Mouse (Mus musculus): ENCODE measurements at regions not wholly inside any gene's neighbourhood (a gene's known extent, or its start where the extent isn't known, plus 50 kb on each side); places are given as distances from the start of the nearest gene placed in this dataset.

DNA sequence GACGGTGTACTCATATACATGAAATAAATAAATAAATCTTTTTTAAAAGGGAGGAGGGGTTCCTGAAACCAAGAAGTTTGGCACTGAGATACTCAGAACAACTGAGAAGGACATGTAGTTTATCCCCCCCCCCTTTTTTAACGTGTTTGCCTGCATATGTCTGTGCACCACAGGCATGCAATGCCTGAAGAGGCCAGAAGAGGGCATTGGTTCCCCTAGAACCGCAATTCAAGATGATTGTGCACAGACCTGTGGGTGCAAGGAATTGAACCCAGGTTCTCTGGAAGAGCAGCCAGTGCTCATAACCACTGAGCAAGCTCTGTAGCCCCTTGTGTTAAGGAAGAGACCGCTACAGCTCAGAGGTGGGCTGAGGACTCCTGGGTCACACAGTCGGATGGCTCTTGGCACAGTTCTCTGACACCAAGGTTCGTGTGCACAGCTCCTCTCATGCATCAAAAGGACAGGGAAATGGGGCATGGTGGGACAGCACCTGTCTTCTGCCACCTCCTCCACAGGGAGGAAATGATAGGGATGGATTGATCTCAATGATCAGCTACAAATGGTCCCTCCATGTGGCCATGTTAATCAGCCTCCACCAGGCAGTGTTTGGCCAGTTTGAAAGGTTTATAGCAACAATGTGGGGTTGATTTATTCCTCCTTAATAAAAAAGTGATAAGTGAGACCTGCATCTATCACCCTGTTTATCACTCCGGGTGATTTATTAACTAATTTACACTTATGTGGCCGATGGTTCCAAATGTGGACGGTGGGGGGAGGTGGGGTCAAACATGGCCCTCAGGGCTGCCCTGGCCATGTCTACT is 58.5 kb upstream of the Top1 start:
- no peak for DNase-seq

DNA sequence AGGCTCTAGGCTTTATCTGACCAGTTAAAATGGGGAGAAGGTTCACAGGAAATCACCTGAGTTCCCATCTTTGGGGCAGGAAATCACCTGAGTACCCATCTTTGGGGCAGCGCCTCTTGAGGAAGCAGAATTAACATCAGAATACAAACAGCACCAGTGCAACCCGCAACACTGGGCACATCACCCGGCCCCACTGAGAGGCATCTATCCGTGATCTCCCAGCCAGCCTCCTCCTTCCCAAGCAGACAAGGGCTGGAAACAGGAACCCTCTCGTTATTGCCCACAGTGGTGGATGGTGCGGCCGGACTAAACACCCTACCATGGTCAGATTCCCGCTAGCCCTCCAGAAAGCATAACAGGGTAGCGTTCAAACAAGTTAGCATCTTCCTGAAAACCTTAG is 57.3 kb upstream of the Top1 start:
- DNase-seq = no peak

DNA sequence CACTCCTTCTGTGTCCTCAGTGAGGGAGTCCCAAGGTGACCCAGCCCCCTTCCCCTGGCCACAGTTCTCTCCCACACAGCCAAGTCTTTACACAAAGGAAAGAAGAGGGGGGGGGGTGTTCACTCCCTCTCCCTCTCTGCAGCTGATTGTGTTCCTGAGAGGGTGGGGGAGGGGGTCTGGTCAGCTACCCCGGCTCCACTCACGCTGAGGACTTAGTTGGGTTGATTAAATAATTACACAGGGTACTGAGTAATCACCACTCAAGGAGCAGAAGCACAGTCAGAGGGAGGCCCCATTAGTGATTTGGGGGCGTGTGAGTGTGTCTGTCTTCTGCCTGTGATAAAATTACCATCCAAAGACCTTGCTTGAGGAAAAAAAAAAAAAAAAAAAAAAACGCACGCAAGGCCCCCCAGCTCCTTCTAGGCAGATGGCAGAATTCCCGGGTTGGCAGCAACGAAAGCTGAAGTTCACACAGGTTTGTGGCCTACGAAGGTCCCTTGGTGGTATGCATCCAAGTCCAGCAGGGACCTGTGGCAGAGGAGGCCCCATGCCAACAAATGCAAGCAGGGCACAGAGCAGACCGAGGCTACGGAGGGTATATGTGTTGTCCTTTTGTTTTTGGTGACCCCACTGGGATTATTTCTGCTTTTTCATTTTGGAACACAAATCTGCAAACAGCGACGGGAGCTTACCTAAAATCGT is 55.3 kb upstream of the Top1 start:
- DNase-seq = no peak

DNA sequence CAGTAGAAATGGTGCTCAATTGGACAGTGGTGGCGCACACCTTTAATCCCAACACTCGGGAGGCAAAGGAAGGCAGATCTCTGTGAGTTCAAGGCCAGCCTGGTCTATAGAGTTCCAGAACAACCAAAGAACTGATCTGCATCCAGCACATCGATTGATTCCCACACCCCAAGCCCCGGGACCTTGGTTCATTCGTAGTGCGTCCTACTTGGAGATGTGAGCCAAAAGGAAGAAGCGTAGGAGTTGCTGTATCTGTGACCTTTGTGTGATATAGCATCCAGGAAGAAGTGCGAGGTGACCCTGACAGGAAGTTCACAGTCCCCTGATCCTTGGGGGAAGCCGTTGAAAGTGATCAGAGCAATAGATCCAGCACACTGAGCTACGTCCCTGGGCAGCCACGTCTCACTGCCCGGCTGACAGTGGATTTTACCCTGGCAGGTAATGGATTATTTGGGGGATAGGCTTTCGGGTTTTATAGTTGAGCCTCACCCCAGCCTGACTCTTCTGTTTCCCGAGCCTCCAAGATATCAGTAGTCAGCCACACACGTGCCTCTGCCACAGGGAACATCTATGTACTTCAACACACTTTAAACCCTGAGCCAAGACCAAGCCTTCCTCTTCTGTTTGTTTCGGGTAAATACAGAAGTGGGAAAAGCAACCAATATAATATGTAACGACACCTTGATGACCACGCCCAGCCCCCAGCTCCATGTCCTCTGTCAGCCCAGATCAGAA is 54.1 kb upstream of the Top1 start:
- no peak for DNase-seq

DNA sequence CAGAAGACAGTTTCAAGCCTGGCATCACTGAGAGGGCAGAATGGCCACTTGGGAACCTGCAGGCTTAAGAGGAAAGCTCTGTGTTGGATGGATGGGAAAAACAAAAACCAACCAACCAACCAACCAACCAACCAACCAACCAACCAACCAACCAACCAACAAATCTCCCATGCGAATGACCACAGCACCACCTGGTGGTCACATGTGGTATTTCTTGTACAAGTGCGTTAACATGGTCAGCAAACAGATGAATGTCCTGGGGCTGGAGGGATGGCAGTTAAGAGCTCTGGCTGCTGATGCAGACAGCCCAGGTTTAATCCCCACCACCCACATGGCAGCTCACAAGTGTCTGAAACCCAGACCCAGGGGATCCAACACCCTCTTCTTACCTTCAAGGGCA is 52.7 kb upstream of the Top1 start:
- DNase-seq = peak; percentile 78

Data from kidney, postnatal 14 days (tissue).